Mouse (Mus musculus) gastrocnemius, postnatal 25 days (tissue): ENCODE measurements around the gene Bglap. TPM values are rescaled to one million over a fixed set of nuclear protein-coding genes. Genes with fewer than 3 reads are reported as not detected.

ENCODE experiments used
- DNase-seq: peaks from one replicate; pipeline ENCODE4 v3.0.0; 2022
- total RNA-seq, 2 experiments: library from RNA; stranded (reverse); gene quantifications; 1 replicate in 1 of 2; 2 replicates in 1 of 2; pipeline ENCODE4 v1.2.3; 2021

Bglap gene
- total RNA-seq, 2 experiments from 2014 or later, result 1.9 TPM; not detected in 1

- DNase-seq, result no peak
Measured at GRCm38 (mm10) chr3:88339006-88339405, 45.3 kb downstream of the Bglap start.

GRCm38 (mm10) chr3:88338316-88338715 lies 45.9 kb downstream of the Bglap start:
- no peak for DNase-seq

GRCm38 (mm10) chr3:88337367-88338020 lies 46.8 kb downstream of the Bglap start:
- DNase-seq, result no peak

GRCm38 (mm10) chr3:88336058-88337013 lies 47.9 kb downstream of the Bglap start, which contains the start of the genes Tmem79 and Smg5:
Tmem79 (minus strand) TSS chr3:88336148.
Smg5 (plus strand) TSS chr3:88336260.
- peak; percentile 96 for DNase-seq

GRCm38 (mm10) chr3:88335436-88336053 lies 48.7 kb downstream of the Bglap start:
- no peak for DNase-seq

GRCm38 (mm10) chr3:88334902-88335435 lies 49.3 kb downstream of the Bglap start:
- no peak for DNase-seq

- DNase-seq, result no peak
Measured at GRCm38 (mm10) chr3:88334029-88334658, 50.1 kb downstream of the Bglap start.

Other genes with a start within 250 kb of the Bglap start
- 100 to 1,000 TPM; 156 to 164 TPM for gene Mef2d, start 242.1 kb downstream of the Bglap start, total RNA-seq
- gene Rhbg, start 129.8 kb downstream of the Bglap start, total RNA-seq, result not detected
- gene Gm38392, start 97.3 kb downstream of the Bglap start, total RNA-seq, result under 1 TPM; 0.51 to 0.69 TPM
- 1 to 10 TPM; 5.4 to 5.9 TPM for gene Tsacc, start 87.5 kb downstream of the Bglap start, total RNA-seq
- 100 to 1,000 TPM; 104 to 115 TPM for gene Cct3, start 87.3 kb downstream of the Bglap start, total RNA-seq
- gene Glmp, start 59.4 kb downstream of the Bglap start, total RNA-seq, result 10 to 100 TPM; 36.2 to 43.9 TPM
- gene Tmem79, start 48.3 kb downstream of the Bglap start, total RNA-seq, result 1 to 10 TPM; 1.7 TPM
- 10 to 100 TPM; 37.4 to 43.4 TPM for gene Smg5, start 48.2 kb downstream of the Bglap start, total RNA-seq
- 1 to 10 TPM in 1 of 2 experiments, under 1 TPM in 1; 0.51 to 1.1 TPM for gene Paqr6, start 19.9 kb downstream of the Bglap start, total RNA-seq
- gene Bglap3, start 11.7 kb downstream of the Bglap start, total RNA-seq, result under 1 TPM in 1 of 2 experiments, not detected in 1; 0.54 TPM
- gene Bglap2, start 5.8 kb downstream of the Bglap start, total RNA-seq, result not detected
- 10 to 100 TPM; 16.9 to 19.0 TPM for gene Pmf1, start 25.9 kb upstream of the Bglap start, total RNA-seq
- 10 to 100 TPM; 14.3 to 14.5 TPM for gene Slc25a44, start 40.7 kb upstream of the Bglap start, total RNA-seq
- 1 to 10 TPM; 1.6 to 1.8 TPM for gene Sema4a, start 76.7 kb upstream of the Bglap start, total RNA-seq
- gene Lmna, start 125.5 kb upstream of the Bglap start, total RNA-seq, result 100 to 1,000 TPM in 1 of 2 experiments, 10 to 100 TPM in 1; 99.2 to 106 TPM
- under 1 TPM; 0.24 to 0.33 TPM for gene Mex3a, start 147.9 kb upstream of the Bglap start, total RNA-seq
- gene Rab25, start 163.8 kb upstream of the Bglap start, total RNA-seq, result not detected
- 10 to 100 TPM; 76.1 to 81.1 TPM for gene Lamtor2, start 168.6 kb upstream of the Bglap start, total RNA-seq
- gene Ubqln4, start 169.3 kb upstream of the Bglap start, total RNA-seq, result 10 to 100 TPM; 59.6 to 67.2 TPM
- gene Ssr2, start 191.4 kb upstream of the Bglap start, total RNA-seq, result 10 to 100 TPM; 52.2 to 63.2 TPM
- 10 to 100 TPM; 28.1 to 33.0 TPM for gene Arhgef2, start 221.5 kb upstream of the Bglap start, total RNA-seq